In the genomic region with DNA sequence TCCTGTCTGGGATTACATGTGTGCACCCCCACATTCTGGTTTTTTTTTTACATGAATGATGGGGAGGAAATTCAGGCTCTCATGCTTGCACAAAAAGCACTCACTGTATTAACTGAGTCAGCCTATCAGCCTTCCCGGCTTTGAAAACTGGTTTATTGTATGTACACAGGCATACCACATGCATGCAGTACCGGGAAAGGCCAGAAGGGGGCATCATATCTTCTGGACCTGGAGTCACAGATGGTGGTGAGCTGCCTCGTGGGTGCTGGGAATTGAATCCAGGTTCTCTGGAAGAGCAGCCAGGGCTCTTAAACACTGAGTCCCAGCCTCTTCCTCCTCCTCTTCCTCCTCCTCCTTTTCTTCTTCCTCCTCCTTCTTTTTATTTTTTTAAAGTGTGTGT, we compare ENCODE assay signal across 11 mouse cellular contexts. TPM values are rescaled to one million over a fixed set of nuclear protein-coding genes. Genes with fewer than 3 reads are reported as not detected.
DNase-seq lines count a peak whose midpoint lies in the region; ATAC-seq and TF ChIP-seq lines count a peak whose summit lies in the region.
"Had no signal": no experiment of that assay in that cellular context is flagged by ENCODE, and none has a peak within 500 bp of the region (broad histone marks: within the 10 kb centered on the region; RNA-seq: fewer than 3 reads in every experiment).

No protein-coding gene starts in this region.

- ATAC-seq in heart, embryonic 12.5 days (ENCODE audit: insufficient number of reproducible peaks, low FRiP score): no peak
- ATAC-seq in midbrain, postnatal 0 days (ENCODE audit: low FRiP score): no peak
- ATAC-seq in midbrain, embryonic 13.5 days: no peak

- H3K9ac ChIP-seq in heart, adult 2 months (ENCODE audit: low read depth, low read length): no peak overlapping the region
- no peak overlapping the region for H3K9ac ChIP-seq in heart, embryonic 12.5 days
- H3K9ac ChIP-seq in midbrain, postnatal 0 days (replicated peaks; ENCODE audit: low read length, poor library complexity, severe bottlenecking): no peak overlapping the region
- H3K9ac ChIP-seq in midbrain, embryonic 13.5 days (replicated peaks): no peak overlapping the region
- H3K9ac ChIP-seq: limb, embryonic 15.5 days had no signal

- H3K79me2 ChIP-seq in heart, adult 2 months (replicated peaks; ENCODE audit: control insufficient read depth, insufficient read depth, low read length): no peaks in the 10 kb centered on the region

- DNase-seq in heart, adult 2 months: no peak
- no peak for DNase-seq in midbrain, postnatal 0 days (ENCODE audit: low spot score)
- DNase-seq in ZHBTc4 (ENCODE audit: low read depth, low spot score): peak; percentile 83
- DNase-seq in testis, postnatal 10 days (ENCODE audit: low spot score): peak; percentile 77
- DNase-seq in heart, adult 11 months: no peak
- DNase-seq in adrenal gland, postnatal 4 days (ENCODE audit: low spot score in 2 of 2): no peak
- DNase-seq: cerebellum, adult 11-12 months; right cerebral cortex, postnatal 4 days had no signal

- peak; percentile 57 for TF ChIP-seq CTCF in heart, adult 2 months (IDR thresholded peaks at IDR 0.05)
- peak; percentile 57 for TF ChIP-seq CTCF in midbrain, postnatal 0 days (IDR thresholded peaks at IDR 0.05)

- H3K4me2 ChIP-seq in heart, embryonic 12.5 days: no peak overlapping the region
- no peak overlapping the region for H3K4me2 ChIP-seq in midbrain, postnatal 0 days (ENCODE audit: low read depth, low read length, poor library complexity, severe bottlenecking)
- H3K4me2 ChIP-seq in midbrain, embryonic 13.5 days (replicated peaks): no peak overlapping the region
- H3K4me2 ChIP-seq: limb, embryonic 15.5 days had no signal

- no peaks in the 10 kb centered on the region for H3K9me3 ChIP-seq in heart, embryonic 12.5 days (replicated peaks)
- H3K9me3 ChIP-seq in midbrain, postnatal 0 days (ENCODE audit: low read length): no peaks in the 10 kb centered on the region
- H3K9me3 ChIP-seq in midbrain, embryonic 13.5 days: no peaks in the 10 kb centered on the region
- H3K9me3 ChIP-seq: limb, embryonic 15.5 days had no signal

- no peak for TF ChIP-seq POLR2A in heart, adult 2 months (IDR thresholded peaks at IDR 0.05; ENCODE audit: insufficient read depth, low read depth, low read length)

- no peak overlapping the region for H3K4me3 ChIP-seq in heart, adult 2 months
- H3K4me3 ChIP-seq in heart, embryonic 12.5 days: no peak overlapping the region
- no peak overlapping the region for H3K4me3 ChIP-seq in midbrain, postnatal 0 days (ENCODE audit: low read depth, low read length)
- H3K4me3 ChIP-seq in midbrain, embryonic 13.5 days (replicated peaks): no peak overlapping the region
- H3K4me3 ChIP-seq: limb, embryonic 15.5 days had no signal

- H3K27me3 ChIP-seq in heart, adult 2 months (ENCODE audit: control insufficient read depth, insufficient read depth, low read length): no peaks in the 10 kb centered on the region
- H3K27me3 ChIP-seq in heart, embryonic 12.5 days (replicated peaks): no peaks in the 10 kb centered on the region; the same call in 1 of the 2 replicates
- H3K27me3 ChIP-seq in midbrain, postnatal 0 days (ENCODE audit: insufficient read depth, low read length): no peaks in the 10 kb centered on the region
- H3K27me3 ChIP-seq in midbrain, embryonic 13.5 days: no peaks in the 10 kb centered on the region
- H3K27me3 ChIP-seq: limb, embryonic 15.5 days had no signal

- TF ChIP-seq EP300 in heart, adult 2 months (IDR thresholded peaks at IDR 0.05; ENCODE audit: insufficient read depth, low read depth, low read length): no peak

- WGBS in heart, adult 2 months: 69% methylated on average over 3 of the region's 3 CpGs
- 71% methylated on average over 3 of the region's 3 CpGs for WGBS in heart, embryonic 12.5 days
- WGBS in midbrain, postnatal 0 days: 74% methylated on average over 3 of the region's 3 CpGs
- WGBS in midbrain, embryonic 13.5 days: 74% methylated on average over 3 of the region's 3 CpGs

- intact Hi-C loops in heart, adult 2 months (cut with DNase I): no loop called here

- no peaks in the 10 kb centered on the region; the same call in 1 of the 2 replicates for H3K4me1 ChIP-seq in heart, adult 2 months (ENCODE audit: control insufficient read depth, insufficient read depth, low read length)
- H3K4me1 ChIP-seq in heart, embryonic 12.5 days (replicated peaks): peaks cover 8% of the 10 kb centered on the region
- H3K4me1 ChIP-seq in midbrain, postnatal 0 days (ENCODE audit: insufficient read depth, low read length): no peaks in the 10 kb centered on the region
- 0 out of 2 replicates have a peak, but pooled peaks cover 1% of the 10 kb centered on the region for H3K4me1 ChIP-seq in midbrain, embryonic 13.5 days (replicated peaks)

- no peak overlapping the region for H3K27ac ChIP-seq in heart, adult 2 months
- no peak overlapping the region for H3K27ac ChIP-seq in heart, embryonic 12.5 days (ENCODE audit: poor library complexity, severe bottlenecking)
- H3K27ac ChIP-seq in midbrain, postnatal 0 days (ENCODE audit: low read depth, low read length): no peak overlapping the region
- H3K27ac ChIP-seq in midbrain, embryonic 13.5 days: no peak overlapping the region
- H3K27ac ChIP-seq: limb, embryonic 15.5 days had no signal

- H3K36me3 ChIP-seq in heart, adult 2 months (ENCODE audit: control insufficient read depth, insufficient read depth, low read length): no peaks in the 10 kb centered on the region
- no peaks in the 10 kb centered on the region for H3K36me3 ChIP-seq in heart, embryonic 12.5 days
- no peaks in the 10 kb centered on the region for H3K36me3 ChIP-seq in midbrain, postnatal 0 days (ENCODE audit: insufficient read depth, low read length)
- H3K36me3 ChIP-seq in midbrain, embryonic 13.5 days: no peaks in the 10 kb centered on the region
- H3K36me3 ChIP-seq: limb, embryonic 15.5 days had no signal

RNA-seq across cellular contexts. Expression of a gene that starts 53.9 kb away (rescaled TPM):
- 10 to 100 TPM; 48.7 to 61.1 TPM for total RNA-seq in heart, adult 2 months (2021)
- polyA plus RNA-seq in heart, adult 2 months (2012; rRNA removed): 24.9 and 34.1 TPM in 2 replicates
- polyA plus RNA-seq in heart, embryonic 12.5 days (2016; fragmentation: Nextera tagmentation; extraction: Ambion mirVana): 55.7 and 61.9 TPM in 2 replicates
- total RNA-seq in midbrain, postnatal 0 days (2014; rRNA removed): 39.8 and 45.3 TPM in 2 replicates
- polyA plus RNA-seq in midbrain, postnatal 0 days (2015; fragmentation: Nextera tagmentation; extraction: Ambion mirVana): 69.4 and 70.7 TPM in 2 replicates
- 74.0 and 75.3 TPM in 2 replicates for polyA plus RNA-seq in midbrain, embryonic 13.5 days (2015; fragmentation: Nextera tagmentation; extraction: Ambion mirVana)
- 10 to 100 TPM; 82.4 to 93.3 TPM for total RNA-seq in adrenal gland, postnatal 4 days (2021)

Comparison
In these comparisons a context has a peak if more than half of its experiments do, and no peak if none do; other contexts are left out.
1. DNase-seq: peak in ZHBTc4 (single experiment) and testis, postnatal 10 days (single experiment); none in heart, adult 2 months (0 of 2), midbrain, postnatal 0 days (single experiment), heart, adult 11 months (single experiment) and adrenal gland, postnatal 4 days (0 of 2).